Mouse (Mus musculus) frontal cortex, adult (tissue): ENCODE data around the gene Gm20708.
"Not testable (repeated sequence)": the region's sequence is repeated elsewhere in the genome, so short reads cannot be mapped to it uniquely, and the experiment has no call there.

Experiments used
- ATAC-seq: cut with Nextera tagmentation; 2 replicates; pipeline ENCODE4 v1.9.2; 2017; ENCODE audit warnings: mild to moderate bottlenecking, moderate library complexity, mixed read lengths; ENCODE audit not compliant: low TSS enrichment

Gene Gm20708

GRCm38 (mm10) chr11:117833509-117833908 lies 24.0 kb downstream of the Gm20708 start:
- not testable (repeated sequence) for ATAC-seq

GRCm38 (mm10) chr11:117834086-117834485 lies 24.6 kb downstream of the Gm20708 start:
- ATAC-seq, result no peak

GRCm38 (mm10) chr11:117836306-117836705 lies 26.8 kb downstream of the Gm20708 start:
- peak; percentile 81 for ATAC-seq

- ATAC-seq, result no peak
Observed at GRCm38 (mm10) chr11:117838572-117838971, 29.1 kb downstream of the Gm20708 start.

GRCm38 (mm10) chr11:117839021-117839420 lies 29.6 kb downstream of the Gm20708 start:
- no peak for ATAC-seq

- ATAC-seq, result no peak
Observed at GRCm38 (mm10) chr11:117840910-117841309, 31.4 kb downstream of the Gm20708 start.

- no peak for ATAC-seq
Observed at GRCm38 (mm10) chr11:117843434-117843833, 34.0 kb downstream of the Gm20708 start.

- ATAC-seq, result no peak
Observed at GRCm38 (mm10) chr11:117844997-117845396, 35.5 kb downstream of the Gm20708 start.

- ATAC-seq, result no peak
Observed at GRCm38 (mm10) chr11:117845651-117846050, 36.2 kb downstream of the Gm20708 start.

- ATAC-seq, result no peak
Observed at GRCm38 (mm10) chr11:117846640-117847039, 37.2 kb downstream of the Gm20708 start.

- no peak for ATAC-seq
Observed at GRCm38 (mm10) chr11:117847593-117848215, 38.2 kb downstream of the Gm20708 start.

GRCm38 (mm10) chr11:117848271-117848984 lies 39.0 kb downstream of the Gm20708 start:
- peak; percentile 78 for ATAC-seq

- peak; percentile 94 for ATAC-seq
Observed at GRCm38 (mm10) chr11:117848985-117849671, 39.7 kb downstream of the Gm20708 start, which contains the start of gene Birc5. Birc5 (plus strand) TSS chr11:117849251.

GRCm38 (mm10) chr11:117852875-117853274 lies 43.4 kb downstream of the Gm20708 start:
- ATAC-seq, result no peak

- no peak for ATAC-seq
Observed at GRCm38 (mm10) chr11:117854241-117854640, 44.8 kb downstream of the Gm20708 start.

- ATAC-seq, result no peak
Observed at GRCm38 (mm10) chr11:117855360-117855759, 45.9 kb downstream of the Gm20708 start.

GRCm38 (mm10) chr11:117855975-117856374 lies 46.5 kb downstream of the Gm20708 start:
- no peak for ATAC-seq

GRCm38 (mm10) chr11:117857462-117857861 lies 48.0 kb downstream of the Gm20708 start:
- no peak for ATAC-seq

- no peak for ATAC-seq
Observed at GRCm38 (mm10) chr11:117858392-117858791, 48.9 kb downstream of the Gm20708 start.

GRCm38 (mm10) chr11:117860601-117861000 lies 51.1 kb downstream of the Gm20708 start, which contains the start of gene Tmem235:
Tmem235 (plus strand) TSS chr11:117860752.
- ATAC-seq, result no peak

GRCm38 (mm10) chr11:117863174-117863856 lies 53.8 kb downstream of the Gm20708 start:
- no peak for ATAC-seq

GRCm38 (mm10) chr11:117864805-117865204 lies 55.3 kb downstream of the Gm20708 start:
- no peak for ATAC-seq
